Mouse (Mus musculus) midbrain, embryonic 13.5 days (tissue): ENCODE data around the gene Lrrc58. TPM values are rescaled to one million over a fixed set of nuclear protein-coding genes. Genes with fewer than 3 reads are reported as not detected.

Source experiments
- ATAC-seq: fragments of 200-750 bp; cut with Nextera tagmentation; 2 replicates; pipeline ENCODE4 v1.8.0; 2017; ENCODE audit warnings: mild to moderate bottlenecking, moderate TSS enrichment, moderate library complexity
- H3K27ac ChIP-seq: fragments of 300-500 bp; sonication (generic); 2 replicates; pipeline ENCODE4 v1.5.1; 2015; ENCODE audit warnings: inconsistent platforms, mild to moderate bottlenecking, moderate library complexity
- H3K27me3 ChIP-seq: fragments of 300-500 bp; sonication (generic); 2 replicates; pipeline ENCODE4 v1.6.1; 2015; ENCODE audit warnings: mild to moderate bottlenecking, inconsistent platforms
- H3K36me3 ChIP-seq: fragments of 300-500 bp; sonication (generic); 2 replicates; pipeline ENCODE4 v1.6.1; 2015; ENCODE audit warnings: mild to moderate bottlenecking, inconsistent platforms
- H3K4me1 ChIP-seq: fragments of 300-500 bp; sonication (generic); replicated peaks from 2 replicates; pipeline ENCODE4 v1.6.1; 2015; ENCODE audit warnings: inconsistent platforms
- H3K4me2 ChIP-seq: fragments of 300-500 bp; sonication (generic); replicated peaks from 2 replicates; pipeline ENCODE4 v1.6.1; 2015; ENCODE audit warnings: moderate library complexity, mild to moderate bottlenecking, inconsistent platforms
- H3K4me3 ChIP-seq: fragments of 300-500 bp; sonication (generic); replicated peaks from 2 replicates; pipeline ENCODE4 v1.5.1; 2015; ENCODE audit warnings: mild to moderate bottlenecking, inconsistent platforms
- H3K9ac ChIP-seq: fragments of 300-500 bp; sonication (generic); replicated peaks from 2 replicates; pipeline ENCODE4 v1.6.1; 2015; ENCODE audit warnings: mild to moderate bottlenecking, inconsistent platforms
- H3K9me3 ChIP-seq: fragments of 300-500 bp; sonication (generic); 2 replicates; pipeline ENCODE4 v1.6.1; 2016; ENCODE audit warnings: mild to moderate bottlenecking, inconsistent platforms
- WGBS: fragments of 180-500 bp; shearing (Covaris S2); methylation state at CpG from one replicate; pipeline ENCODE4 v1.1.7; 2015; 5-methylcytosine and 5-hydroxymethylcytosine counted together
- polyA plus RNA-seq: library from polyadenylated mRNA; unstranded; fragments of >200 nt; fragmentation: Nextera tagmentation; extraction: Ambion mirVana; gene quantifications from 2 replicates; pipeline ENCODE4 v1.2.1, GENCODE M21; 2015

The Lrrc58 gene
- polyA plus RNA-seq, 1 experiment from 2014 or later = 43.1 TPM

DNA sequence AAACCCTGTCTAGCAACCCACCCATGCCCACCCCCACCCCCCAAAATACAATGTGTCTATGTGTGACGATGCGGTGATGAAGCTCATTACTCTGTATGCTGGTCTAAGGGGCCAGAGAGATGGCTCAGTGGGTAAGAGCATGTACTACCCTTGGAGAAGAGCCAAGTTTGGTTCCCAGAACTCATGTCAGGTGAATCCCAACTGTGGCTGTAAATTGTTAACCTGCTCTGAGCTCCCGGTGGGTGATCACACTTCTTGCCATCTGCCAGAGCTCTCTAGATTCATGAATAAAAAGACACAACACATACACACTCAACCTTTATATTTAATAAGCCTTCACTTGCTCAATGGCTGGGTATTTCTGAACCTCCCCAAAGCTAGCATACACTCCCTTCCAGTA is 38.3 kb downstream of the Lrrc58 start:
- Histone ChIP-seq H3K9me3 (no peaks in the 10 kb centered on the region), H3K27me3 (no peaks in the 10 kb centered on the region), H3K36me3 (no peaks in the 10 kb centered on the region), H3K4me2 (no peak overlapping the region), H3K27ac (no peak overlapping the region), H3K9ac (no peak overlapping the region), H3K4me1 (no peaks in the 10 kb centered on the region), H3K4me3 (no peak overlapping the region)
- 97% methylated on average over 3 of the region's 3 CpGs for WGBS
- ATAC-seq = no peak

GRCm38 (mm10) chr16:37911086-37911485 is 42.9 kb downstream of the Lrrc58 start:
- ATAC-seq = no peak
- Histone ChIP-seq H3K9ac (no peak overlapping the region), H3K27ac (no peak overlapping the region), H3K9me3 (no peaks in the 10 kb centered on the region), H3K4me3 (no peak overlapping the region), H3K36me3 (no peaks in the 10 kb centered on the region), H3K4me2 (no peak overlapping the region), H3K4me1 (peaks cover 9% of the 10 kb centered on the region; the same call in 1 of the 2 replicates), H3K27me3 (0 out of 2 replicates have a peak, but pooled peaks cover 4% of the 10 kb centered on the region)
- whole genome bisulfite sequencing = 73% methylated on average over 1 of the region's 1 CpGs

GRCm38 (mm10) chr16:37916138-37916817 is 48.1 kb downstream of the Lrrc58 start, which contains the start of gene Gpr156:
Gene Gpr156, plus strand, starts transcription at chr16:37916496.
- Histone ChIP-seq H3K36me3 (no peaks in the 10 kb centered on the region), H3K4me2 (peak within 1 kb of the TSS; percentile 78), H3K9ac (peak within 1 kb of the TSS; percentile 72), H3K4me1 (peaks cover 45% of the 10 kb centered on the region), H3K9me3 (no peaks in the 10 kb centered on the region), H3K27ac (peak within 1 kb of the TSS; percentile 10; the same call in 1 of the 2 replicates), H3K27me3 (0 out of 2 replicates have a peak, but pooled peaks cover 4% of the 10 kb centered on the region), H3K4me3 (peak within 1 kb of the TSS; percentile 57)
- WGBS = 2% methylated on average over 53 of the region's 53 CpGs
- peak; percentile 86 for ATAC-seq

DNA sequence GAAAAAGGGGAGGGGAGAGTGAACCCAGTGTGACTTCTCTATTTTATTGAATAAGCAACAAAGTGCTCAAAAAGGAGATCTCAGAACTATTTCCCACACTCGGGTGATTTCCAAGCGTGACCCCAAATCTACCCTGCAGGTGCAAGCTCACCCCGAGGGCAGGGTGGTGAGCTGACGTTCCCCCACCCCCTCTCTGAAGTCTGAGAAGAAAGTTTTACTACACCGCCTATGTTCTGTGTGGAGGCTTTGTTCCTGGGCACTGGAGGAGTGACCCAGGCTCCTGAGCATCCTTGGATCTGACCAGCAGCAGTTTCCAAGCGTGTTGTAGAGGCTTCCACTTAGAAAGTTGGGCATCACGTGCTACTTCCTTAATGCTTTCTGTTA is 48.6 kb downstream of the Lrrc58 start:
- Histone ChIP-seq H3K4me1 (peaks cover 46% of the 10 kb centered on the region), H3K9me3 (no peaks in the 10 kb centered on the region), H3K27me3 (0 out of 2 replicates have a peak, but pooled peaks cover 4% of the 10 kb centered on the region), H3K27ac (no peak overlapping the region), H3K9ac (peak overlapping the region; percentile 72), H3K4me3 (peak overlapping the region; percentile 57), H3K36me3 (no peaks in the 10 kb centered on the region), H3K4me2 (peak overlapping the region; percentile 78)
- ATAC-seq = no peak
- 14% methylated on average over 7 of the region's 7 CpGs for WGBS

DNA sequence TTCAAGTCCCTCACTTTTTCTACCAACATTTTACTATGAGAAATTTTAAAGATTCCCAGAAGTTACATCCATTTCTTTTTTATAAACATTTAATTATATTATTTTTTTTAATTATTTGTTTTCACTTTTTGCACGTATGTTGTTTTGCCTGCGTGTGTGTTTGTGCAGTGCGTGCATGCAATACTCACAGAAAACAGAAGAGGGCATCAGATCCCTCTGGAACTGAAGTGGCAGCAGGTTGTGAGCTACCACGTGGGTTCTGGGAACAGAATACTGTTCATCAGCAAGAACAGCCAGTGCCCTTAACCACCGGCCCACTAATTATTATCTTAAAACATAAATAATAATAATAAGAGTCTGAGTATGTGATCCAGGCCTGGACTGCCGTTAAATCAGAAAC is 50.8 kb downstream of the Lrrc58 start:
- H3K36me3 ChIP-seq = no peaks in the 10 kb centered on the region
- H3K9me3 ChIP-seq = no peaks in the 10 kb centered on the region
- 0 out of 2 replicates have a peak, but pooled peaks cover 4% of the 10 kb centered on the region for H3K27me3 ChIP-seq
- WGBS = 87% methylated on average over 6 of the region's 6 CpGs
- H3K4me3 ChIP-seq = no peak overlapping the region
- ATAC-seq = no peak
- no peak overlapping the region for H3K27ac ChIP-seq
- no peak overlapping the region for H3K4me2 ChIP-seq
- no peak overlapping the region for H3K9ac ChIP-seq
- H3K4me1 ChIP-seq = peaks cover 46% of the 10 kb centered on the region

DNA sequence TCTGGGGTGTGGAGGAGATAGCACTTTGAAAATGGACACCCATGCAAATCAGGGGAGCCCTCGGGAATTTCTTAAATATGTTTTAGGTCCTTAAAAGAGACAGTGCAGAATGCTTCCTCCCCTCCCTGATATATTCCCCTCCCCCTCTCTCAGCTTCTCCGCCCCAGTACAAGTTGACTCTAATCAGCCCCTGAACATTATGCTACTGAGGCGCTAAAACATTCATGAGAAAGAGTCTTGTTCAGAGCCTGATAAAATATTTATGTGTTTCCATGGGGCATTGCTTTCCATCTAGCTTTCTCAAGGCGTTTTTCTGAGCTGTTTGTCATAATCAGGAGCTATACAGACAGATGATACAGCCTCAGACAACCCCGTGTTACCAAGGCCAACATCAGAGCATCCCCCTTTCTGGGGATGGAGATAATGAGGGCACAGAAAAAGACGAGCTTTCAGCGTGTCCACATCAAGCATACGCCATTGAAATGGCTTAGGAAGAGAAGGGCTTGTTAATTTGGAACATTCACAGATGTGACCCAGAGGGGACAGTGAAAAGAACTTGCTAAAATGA is 52.7 kb downstream of the Lrrc58 start:
- Histone ChIP-seq H3K9ac (no peak overlapping the region), H3K27me3 (no peaks in the 10 kb centered on the region), H3K9me3 (no peaks in the 10 kb centered on the region), H3K4me2 (0 out of 2 replicates have a peak overlapping the region, but pooled peaks have one; percentile 23), H3K4me3 (no peak overlapping the region), H3K36me3 (no peaks in the 10 kb centered on the region), H3K27ac (peak overlapping the region; percentile 85), H3K4me1 (peaks cover 42% of the 10 kb centered on the region)
- peak; percentile 85 for ATAC-seq
- 30% methylated on average over 8 of the region's 8 CpGs for WGBS

GRCm38 (mm10) chr16:37926087-37926486 is 57.9 kb downstream of the Lrrc58 start:
- no peaks in the 10 kb centered on the region for H3K36me3 ChIP-seq
- peak overlapping the region; percentile 84 for H3K27ac ChIP-seq
- H3K9me3 ChIP-seq = no peaks in the 10 kb centered on the region
- no peak overlapping the region for H3K4me3 ChIP-seq
- H3K4me1 ChIP-seq = peaks cover 40% of the 10 kb centered on the region
- 2% methylated on average over 7 of the region's 7 CpGs for WGBS
- ATAC-seq = peak; percentile 79
- no peaks in the 10 kb centered on the region for H3K27me3 ChIP-seq
- peak overlapping the region; percentile 11 for H3K4me2 ChIP-seq
- H3K9ac ChIP-seq = no peak overlapping the region

GRCm38 (mm10) chr16:37927117-37927516 is 58.9 kb downstream of the Lrrc58 start:
- WGBS = 3% methylated on average over 4 of the region's 4 CpGs
- H3K36me3 ChIP-seq = no peaks in the 10 kb centered on the region
- H3K4me1 ChIP-seq = peaks cover 36% of the 10 kb centered on the region
- no peaks in the 10 kb centered on the region for H3K9me3 ChIP-seq
- H3K9ac ChIP-seq = no peak overlapping the region
- no peaks in the 10 kb centered on the region for H3K27me3 ChIP-seq
- peak; percentile 65 for ATAC-seq
- H3K4me3 ChIP-seq = no peak overlapping the region
- peak overlapping the region; percentile 84 for H3K27ac ChIP-seq
- H3K4me2 ChIP-seq = no peak overlapping the region

- Histone ChIP-seq H3K27me3 (no peaks in the 10 kb centered on the region), H3K36me3 (no peaks in the 10 kb centered on the region), H3K27ac (no peak overlapping the region), H3K9me3 (no peaks in the 10 kb centered on the region), H3K4me1 (peaks cover 36% of the 10 kb centered on the region), H3K9ac (no peak overlapping the region), H3K4me3 (no peak overlapping the region), H3K4me2 (no peak overlapping the region)
- no peak for ATAC-seq
- WGBS = 59% methylated on average over 2 of the region's 2 CpGs
Observed at GRCm38 (mm10) chr16:37929006-37929405, 60.8 kb downstream of the Lrrc58 start.

DNA sequence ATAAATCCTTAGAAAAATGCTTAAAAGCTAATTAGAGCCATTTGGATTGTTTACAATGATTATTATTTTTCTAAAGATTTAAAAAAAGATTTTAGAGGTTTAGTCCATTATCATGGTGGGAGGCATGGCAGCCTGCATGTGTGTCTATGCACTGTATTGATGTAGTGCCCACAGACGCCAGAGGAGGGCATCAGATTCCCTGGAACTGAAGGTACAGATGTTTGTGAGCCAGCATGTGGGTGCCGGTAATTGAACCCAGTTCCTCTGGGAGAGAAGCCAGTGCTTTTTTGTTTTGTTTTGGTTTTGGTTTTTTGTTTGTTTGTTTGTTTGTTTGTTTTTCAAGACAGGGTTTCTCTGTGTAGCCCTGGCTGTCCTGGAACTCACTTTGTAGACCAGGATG is 61.4 kb downstream of the Lrrc58 start:
- Histone ChIP-seq H3K9ac (no peak overlapping the region), H3K27me3 (no peaks in the 10 kb centered on the region), H3K27ac (no peak overlapping the region; the same call in 1 of the 2 replicates), H3K36me3 (no peaks in the 10 kb centered on the region), H3K4me1 (peaks cover 36% of the 10 kb centered on the region), H3K4me2 (no peak overlapping the region), H3K4me3 (no peak overlapping the region), H3K9me3 (no peaks in the 10 kb centered on the region)
- 91% methylated on average over 2 of the region's 2 CpGs for WGBS
- ATAC-seq = no peak

DNA sequence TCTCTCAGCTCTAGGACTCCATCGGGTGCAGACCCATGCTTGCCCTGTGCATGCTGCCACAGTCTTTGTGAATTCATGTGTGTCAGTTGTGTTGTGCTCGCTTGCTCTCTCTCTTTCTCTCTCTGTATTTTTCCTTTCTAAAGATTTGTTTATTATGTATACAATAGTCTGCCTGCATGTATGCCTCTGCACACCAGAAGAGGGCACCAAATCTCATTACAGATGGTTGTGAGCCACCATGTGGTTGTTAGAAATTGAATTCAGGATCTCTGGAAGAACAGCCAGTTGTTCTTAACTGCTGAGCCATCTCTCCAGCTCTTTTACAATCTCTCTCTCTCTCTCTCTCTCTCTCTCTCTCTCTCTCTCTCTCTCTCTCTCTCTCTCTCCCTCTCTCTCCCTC is 66.7 kb downstream of the Lrrc58 start:
- no peak for ATAC-seq
- no peak overlapping the region for H3K4me2 ChIP-seq
- H3K27me3 ChIP-seq = no peaks in the 10 kb centered on the region
- no peak overlapping the region for H3K27ac ChIP-seq
- H3K9me3 ChIP-seq = no peaks in the 10 kb centered on the region
- no peaks in the 10 kb centered on the region for H3K36me3 ChIP-seq
- H3K9ac ChIP-seq = no peak overlapping the region
- peaks cover 29% of the 10 kb centered on the region for H3K4me1 ChIP-seq
- WGBS = 88% methylated on average over 2 of the region's 2 CpGs
- no peak overlapping the region for H3K4me3 ChIP-seq

GRCm38 (mm10) chr16:37937276-37937675 is 69.1 kb downstream of the Lrrc58 start:
- H3K27ac ChIP-seq = no peak overlapping the region
- H3K9ac ChIP-seq = no peak overlapping the region
- H3K36me3 ChIP-seq = no peaks in the 10 kb centered on the region
- H3K4me1 ChIP-seq = peaks cover 29% of the 10 kb centered on the region
- no peak overlapping the region for H3K4me2 ChIP-seq
- no peak overlapping the region for H3K4me3 ChIP-seq
- 75% methylated on average over 8 of the region's 8 CpGs for WGBS
- no peak for ATAC-seq
- no peaks in the 10 kb centered on the region for H3K27me3 ChIP-seq
- H3K9me3 ChIP-seq = no peaks in the 10 kb centered on the region
